ENCODE assay signal across 8 mouse cellular contexts in the genomic region with DNA sequence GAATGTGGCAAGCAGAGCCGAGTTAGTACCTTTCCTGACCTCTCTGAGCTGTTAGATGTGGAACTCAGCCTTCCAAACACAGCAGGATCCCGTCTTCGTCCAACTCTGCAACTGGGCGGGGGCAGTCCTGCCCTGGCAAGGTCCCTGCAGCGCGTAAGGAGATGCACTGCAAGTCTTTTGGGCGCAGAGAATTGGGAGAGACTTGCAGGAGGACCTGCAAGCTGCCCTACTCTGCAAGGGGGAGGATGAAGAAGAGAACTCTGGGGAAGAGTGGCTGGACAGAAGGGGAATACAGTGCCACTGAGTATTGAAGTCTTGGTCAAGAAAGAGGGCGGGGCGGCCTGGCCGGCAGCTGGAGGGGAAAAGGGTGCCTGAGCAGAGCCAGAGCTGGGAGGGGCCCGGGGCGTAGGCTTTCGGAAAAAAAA. TPM values are rescaled to one million over a fixed set of nuclear protein-coding genes. Genes with fewer than 3 reads are reported as not detected.
A peak's percentile ranks its signal among the peaks of the same experiment; 100 is the strongest.
DNase-seq lines count a peak whose midpoint lies in the region; ATAC-seq and TF ChIP-seq lines count a peak whose summit lies in the region.

No protein-coding gene starts in this region.

- H3K4me1 ChIP-seq in forebrain, postnatal 0 days (ENCODE audit: insufficient read depth): no peaks in the 10 kb centered on the region
- peaks cover 15% of the 10 kb centered on the region for H3K4me1 ChIP-seq in hindbrain, embryonic 12.5 days
- peaks cover 13% of the 10 kb centered on the region; the same call in 1 of the 2 replicates for H3K4me1 ChIP-seq in liver, embryonic 12.5 days

- TF ChIP-seq CTCF in forebrain, postnatal 0 days (IDR thresholded peaks at IDR 0.05; ENCODE audit: low read depth): no peak

- WGBS in forebrain, postnatal 0 days: under 1% methylated on average over 12 of the region's 13 CpGs
- 2% methylated on average over 13 of the region's 13 CpGs for WGBS in hindbrain, embryonic 12.5 days
- 0% methylated on average over 13 of the region's 13 CpGs for WGBS in liver, embryonic 12.5 days (ENCODE audit: insufficient replicate concordance)

- H3K4me2 ChIP-seq in forebrain, postnatal 0 days (ENCODE audit: low read depth): peak overlapping the region; percentile 51
- peak overlapping the region; percentile 60 for H3K4me2 ChIP-seq in hindbrain, embryonic 12.5 days (replicated peaks)
- peak overlapping the region; percentile 64 for H3K4me2 ChIP-seq in liver, embryonic 12.5 days

- no peaks in the 10 kb centered on the region for H3K36me3 ChIP-seq in forebrain, postnatal 0 days (ENCODE audit: insufficient read depth)
- H3K36me3 ChIP-seq in hindbrain, embryonic 12.5 days: no peaks in the 10 kb centered on the region
- H3K36me3 ChIP-seq in liver, embryonic 12.5 days: no peaks in the 10 kb centered on the region

- no peak overlapping the region for H3K27ac ChIP-seq in forebrain, postnatal 0 days (ENCODE audit: low read depth, low read length)
- no peak overlapping the region for H3K27ac ChIP-seq in hindbrain, embryonic 12.5 days
- H3K27ac ChIP-seq in liver, embryonic 12.5 days: peak overlapping the region; percentile 31; the same call in 1 of the 2 replicates

- 0 out of 2 replicates have a peak, but pooled peaks have one; percentile 27 for ATAC-seq in cerebellum, adult (ENCODE audit: insufficient number of reproducible peaks, low FRiP score, low TSS enrichment)
- peak; percentile 6; the same call in 1 of the 2 replicates for ATAC-seq in forebrain, postnatal 0 days
- peak; percentile 19; the same call in 1 of the 2 replicates for ATAC-seq in hindbrain, embryonic 12.5 days (ENCODE audit: low FRiP score)
- peak; percentile 32; the same call in 1 of the 2 replicates for ATAC-seq in liver, embryonic 12.5 days
- ATAC-seq in monocyte, adult 5-6 weeks (replicated peaks; ENCODE audit: insufficient number of reproducible peaks, low FRiP score, low TSS enrichment, poor library complexity, severe bottlenecking): 0 out of 2 replicates have a peak, but pooled peaks have one; percentile 10

- peak overlapping the region; percentile 38; the same call in 1 of the 2 replicates for H3K9ac ChIP-seq in forebrain, postnatal 0 days
- H3K9ac ChIP-seq in hindbrain, embryonic 12.5 days: peak overlapping the region; percentile 53
- H3K9ac ChIP-seq in liver, embryonic 12.5 days: peak overlapping the region; percentile 17

- peak overlapping the region; percentile 30 for H3K4me3 ChIP-seq in forebrain, postnatal 0 days (ENCODE audit: low read depth, low read length)
- H3K4me3 ChIP-seq in hindbrain, embryonic 12.5 days: peak overlapping the region; percentile 32
- peak overlapping the region; percentile 53 for H3K4me3 ChIP-seq in liver, embryonic 12.5 days

- H3K9me3 ChIP-seq in forebrain, postnatal 0 days (ENCODE audit: low read length): no peaks in the 10 kb centered on the region
- H3K9me3 ChIP-seq in hindbrain, embryonic 12.5 days (replicated peaks): no peaks in the 10 kb centered on the region
- no peaks in the 10 kb centered on the region for H3K9me3 ChIP-seq in liver, embryonic 12.5 days (replicated peaks)

- H3K27me3 ChIP-seq in forebrain, postnatal 0 days (ENCODE audit: insufficient read depth, low read length): no peaks in the 10 kb centered on the region
- no peaks in the 10 kb centered on the region; the same call in 1 of the 2 replicates for H3K27me3 ChIP-seq in hindbrain, embryonic 12.5 days
- no peaks in the 10 kb centered on the region; the same call in 1 of the 2 replicates for H3K27me3 ChIP-seq in liver, embryonic 12.5 days (replicated peaks)

- DNase-seq in cerebellum, postnatal 4 days (ENCODE audit: low spot score in 2 of 2): no peak
- DNase-seq in adrenal gland, postnatal 4 days (ENCODE audit: low spot score in 2 of 2): peak; percentile 5 to 22
- DNase-seq in forebrain, postnatal 0 days: no peak
- no peak for DNase-seq in left cerebral cortex, adult 11 months (ENCODE audit: low spot score)

RNA-seq across cellular contexts. Expression of a gene that starts 0.7 kb away (rescaled TPM):
- total RNA-seq in adrenal gland, postnatal 4 days (2021): 10 to 100 TPM; 10.5 to 14.1 TPM
- 0.67 and 1.2 TPM in 2 replicates for total RNA-seq in forebrain, postnatal 0 days (2014; rRNA removed)
- polyA plus RNA-seq in forebrain, postnatal 0 days (2015; fragmentation: Nextera tagmentation; extraction: Ambion mirVana): 0.89 and 1.6 TPM in 2 replicates
- 1.2 and 3.6 TPM in 2 replicates for polyA plus RNA-seq in hindbrain, embryonic 12.5 days (2016; fragmentation: Nextera tagmentation; extraction: Ambion mirVana)
- polyA plus RNA-seq in liver, embryonic 12.5 days (2016; fragmentation: Nextera tagmentation; extraction: Ambion mirVana): 3.6 and 3.8 TPM in 2 replicates
- total RNA-seq in monocyte, adult 5-6 weeks (2017): 15.1 to 28.4 TPM (median 16.8 TPM) in 3 replicates

Comparison
In these comparisons a context has a peak if more than half of its experiments do, and no peak if none do; other contexts are left out.
1. DNase-seq: peak in adrenal gland, postnatal 4 days (2 of 2); none in cerebellum, postnatal 4 days (0 of 2), forebrain, postnatal 0 days (single experiment) and left cerebral cortex, adult 11 months (single experiment).
2. Peak in every context shown above with its lines, with median percentiles within 50 percentile points of each other: ATAC-seq, H3K4me2 ChIP-seq, H3K4me3 ChIP-seq and H3K9ac ChIP-seq.